Mouse (Mus musculus) CD8-positive naive resting alpha-beta T cell, adult 2 months (primary cell): ENCODE measurements around the gene Vps11.
A peak's percentile ranks its signal among the peaks of the same experiment; 100 is the strongest.
"Not testable (repeated sequence)": the region's sequence is repeated elsewhere in the genome, so short reads cannot be mapped to it uniquely, and the experiment has no call there.

ENCODE experiments used
- DNase-seq, 2 experiments: peaks; one replicate each; pipeline ENCODE4 v3.0.0; 2022; ENCODE audit warnings: low read depth in 2 of 2, low spot score in 2 of 2

The Vps11 gene

GRCm38 (mm10) chr9:44336093-44336406, 25.4 kb downstream of the Vps11 start:
- no peak for DNase-seq

GRCm38 (mm10) chr9:44335331-44336092, 26.0 kb downstream of the Vps11 start:
- DNase-seq, result no peak

GRCm38 (mm10) chr9:44334396-44335330, 26.8 kb downstream of the Vps11 start, which contains the start of gene H2afx:
TSS of gene H2afx (plus strand) at chr9:44334694.
- DNase-seq, result peak; percentile 96 to 97

GRCm38 (mm10) chr9:44332918-44333638, 28.4 kb downstream of the Vps11 start:
- no peak for DNase-seq

- no peak for DNase-seq
Measured at GRCm38 (mm10) chr9:44330736-44331135, 30.7 kb downstream of the Vps11 start.

- DNase-seq, result no peak
Measured at GRCm38 (mm10) chr9:44327926-44328325, 33.5 kb downstream of the Vps11 start.

- DNase-seq, result no peak
Measured at GRCm38 (mm10) chr9:44327064-44327711, 34.3 kb downstream of the Vps11 start.

GRCm38 (mm10) chr9:44326371-44327063, 35.0 kb downstream of the Vps11 start:
- peak; percentile 62 to 64 for DNase-seq

- no peak for DNase-seq
Measured at GRCm38 (mm10) chr9:44325768-44326370, 35.6 kb downstream of the Vps11 start, which contains the start of gene Dpagt1. TSS of gene Dpagt1 (plus strand) at chr9:44326019.

GRCm38 (mm10) chr9:44325032-44325767, 36.3 kb downstream of the Vps11 start:
- not testable (repeated sequence) for DNase-seq

GRCm38 (mm10) chr9:44324147-44324546, 37.3 kb downstream of the Vps11 start:
- no peak for DNase-seq

GRCm38 (mm10) chr9:44323656-44324055, 37.8 kb downstream of the Vps11 start:
- DNase-seq, result not testable (repeated sequence)

- no peak for DNase-seq
Measured at GRCm38 (mm10) chr9:44320799-44321133, 40.7 kb downstream of the Vps11 start.

- DNase-seq, result peak; percentile 54 to 64
Measured at GRCm38 (mm10) chr9:44319887-44320798, 41.3 kb downstream of the Vps11 start, which contains the start of gene C2cd2l. TSS of gene C2cd2l (minus strand) at chr9:44320285.

GRCm38 (mm10) chr9:44319105-44319886, 42.2 kb downstream of the Vps11 start:
- DNase-seq, result peak in 1 of 2 experiments; percentile 27

- DNase-seq, result no peak
Measured at GRCm38 (mm10) chr9:44318826-44319095, 42.7 kb downstream of the Vps11 start.

- DNase-seq, result no peak
Measured at GRCm38 (mm10) chr9:44318076-44318825, 43.2 kb downstream of the Vps11 start.
